Mouse (Mus musculus): ENCODE measurements around the gene Icam5.

DNA sequence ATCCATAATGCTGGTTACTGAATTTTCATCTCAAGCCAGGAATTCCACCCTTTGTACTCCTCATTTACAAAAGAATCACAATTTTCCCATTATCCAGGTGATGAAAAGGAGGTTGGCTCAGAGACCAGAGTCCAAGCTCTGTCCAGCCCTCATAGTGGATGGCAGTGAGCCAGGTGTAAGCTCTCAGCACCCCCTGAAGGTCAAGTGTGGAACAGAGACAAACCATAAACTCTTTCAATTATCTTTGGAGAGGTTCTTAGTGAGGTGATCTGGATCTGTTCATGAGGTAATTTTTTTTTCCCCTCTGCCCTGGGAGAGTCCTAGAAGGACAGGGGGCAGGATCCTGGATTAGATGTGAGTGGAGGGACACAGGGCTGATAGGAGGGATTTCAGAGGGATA, 31.1 kb upstream of the Icam5 start:
- TF ChIP-seq CTCF (IDR thresholded peaks at IDR 0.05; ENCODE audit: control insufficient read depth, insufficient read depth, insufficient replicate concordance, low read depth, low read length) (no peak), POLR2A (IDR thresholded peaks at IDR 0.05; ENCODE audit: control insufficient read depth, low read depth, low read length) (no peak)
